Mouse (Mus musculus): Measurements from ENCODE around the gene Nup98.

Gene Nup98

DNA sequence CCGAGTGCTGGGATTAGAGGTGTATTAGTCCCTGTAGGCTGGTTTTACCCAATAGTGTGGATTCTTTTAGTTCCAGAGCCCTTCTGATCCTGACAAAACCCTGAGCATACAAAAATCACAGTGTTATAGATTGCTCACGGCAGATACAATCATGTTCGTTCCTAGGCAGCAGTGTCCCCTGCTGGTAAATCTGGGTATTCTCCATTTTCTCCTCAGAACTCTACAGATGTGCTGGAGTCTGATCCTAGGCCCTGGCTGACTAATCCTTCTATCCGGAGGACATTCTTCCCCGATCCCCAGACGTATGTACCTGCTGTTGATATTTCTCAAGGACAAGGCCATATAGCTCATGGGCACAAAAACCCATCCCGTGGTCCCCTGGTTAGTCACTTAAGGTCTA, 131.5 kb downstream of the Nup98 start:
- peak in 1 of 2 experiments; percentile 11 for DNase-seq (ENCODE audit: low read depth in 2 of 2, low spot score in 2 of 2)

GRCm38 (mm10) chr7:102076714-102077296, 133.2 kb downstream of the Nup98 start:
- peak; percentile 14 to 48 for DNase-seq (ENCODE audit: low read depth in 2 of 2, low spot score in 2 of 2)

All from CD8-positive naive resting alpha-beta T cell, adult 2 months (primary cell).